8 mouse cellular contexts compared by ENCODE assay signal in genomic region chr2:136679280-136680221, GRCm38 (mm10). TPM values are rescaled to one million over a fixed set of nuclear protein-coding genes. Genes with fewer than 3 reads are reported as not detected.
DNase-seq lines count a peak whose midpoint lies in the region; ATAC-seq and TF ChIP-seq lines count a peak whose summit lies in the region.

No protein-coding gene starts in this region.

- peaks cover 22% of the 10 kb centered on the region for H3K4me1 ChIP-seq in hindbrain, embryonic 13.5 days (replicated peaks)
- H3K4me1 ChIP-seq in lung, embryonic 16.5 days (replicated peaks; ENCODE audit: control insufficient read depth, insufficient read depth, low read length): peaks cover 26% of the 10 kb centered on the region
- no peaks in the 10 kb centered on the region for H3K4me1 ChIP-seq in thymus, adult 2 months (replicated peaks; ENCODE audit: control insufficient read depth, insufficient read depth, low read length)

- peak overlapping the region; percentile 58 for H3K4me3 ChIP-seq in hindbrain, embryonic 13.5 days
- peak overlapping the region; percentile 60 for H3K4me3 ChIP-seq in lung, embryonic 16.5 days (ENCODE audit: low read length)
- no peak overlapping the region for H3K4me3 ChIP-seq in thymus, adult 2 months (ENCODE audit: control insufficient read depth, insufficient read depth, low read length)

- no peaks in the 10 kb centered on the region for H3K9me3 ChIP-seq in hindbrain, embryonic 13.5 days
- no peaks in the 10 kb centered on the region for H3K9me3 ChIP-seq in lung, embryonic 16.5 days (ENCODE audit: control insufficient read depth, low read length)

- peak overlapping the region; percentile 96 for H3K4me2 ChIP-seq in hindbrain, embryonic 13.5 days
- peak overlapping the region; percentile 64 for H3K4me2 ChIP-seq in lung, embryonic 16.5 days (ENCODE audit: low read depth, low read length)

- peak overlapping the region; percentile 84 for H3K9ac ChIP-seq in hindbrain, embryonic 13.5 days
- H3K9ac ChIP-seq in lung, embryonic 16.5 days (ENCODE audit: low read length): peak overlapping the region; percentile 74

- no peak for TF ChIP-seq POLR2A in thymus, adult 2 months (IDR thresholded peaks at IDR 0.05; ENCODE audit: control insufficient read depth, extremely low read depth, insufficient read depth, low read length, poor library complexity)

- 4% methylated on average over 24 of the region's 24 CpGs for WGBS in hindbrain, embryonic 13.5 days
- WGBS in lung, embryonic 16.5 days: 1% methylated on average over 24 of the region's 24 CpGs
- WGBS in thymus, adult 2 months: 4% methylated on average over 24 of the region's 24 CpGs

- no peaks in the 10 kb centered on the region for H3K36me3 ChIP-seq in hindbrain, embryonic 13.5 days
- no peaks in the 10 kb centered on the region for H3K36me3 ChIP-seq in lung, embryonic 16.5 days (ENCODE audit: control insufficient read depth, insufficient read depth, low read length)
- no peaks in the 10 kb centered on the region for H3K36me3 ChIP-seq in thymus, adult 2 months (ENCODE audit: control insufficient read depth, insufficient read depth, low read length)

- 0 out of 2 replicates have a peak, but pooled peaks cover 5% of the 10 kb centered on the region for H3K27me3 ChIP-seq in hindbrain, embryonic 13.5 days
- H3K27me3 ChIP-seq in lung, embryonic 16.5 days (ENCODE audit: control insufficient read depth, insufficient read depth, low read depth, low read length): no peaks in the 10 kb centered on the region
- no peaks in the 10 kb centered on the region for H3K27me3 ChIP-seq in thymus, adult 2 months (ENCODE audit: control insufficient read depth, insufficient read depth, low read length)

- peak; percentile 65 for DNase-seq in WW6 (ENCODE audit: low read depth, low spot score)
- DNase-seq in cerebellum, postnatal 36 days: peak; percentile 74 to 76
- DNase-seq in frontal cortex, postnatal 36 days (ENCODE audit: low spot score in 2 of 2): peak; percentile 83 to 89
- peak; percentile 53 to 77 for DNase-seq in layer of hippocampus, postnatal 14 days (ENCODE audit: low spot score in 2 of 2)
- DNase-seq in retina, postnatal 1 day: peak; percentile 94
- DNase-seq in thymus, adult 2 months: no peak

- H3K27ac ChIP-seq in hindbrain, embryonic 13.5 days: peak overlapping the region; percentile 78
- peak overlapping the region; percentile 78 for H3K27ac ChIP-seq in lung, embryonic 16.5 days (ENCODE audit: low read length)
- no peak overlapping the region for H3K27ac ChIP-seq in thymus, adult 2 months (ENCODE audit: control insufficient read depth, insufficient read depth, low read length)

- ATAC-seq in hindbrain, embryonic 13.5 days (ENCODE audit: low FRiP score): peak; percentile 70
- ATAC-seq in lung, embryonic 16.5 days (ENCODE audit: low read depth): peak; percentile 90

- TF ChIP-seq CTCF in thymus, adult 2 months (IDR thresholded peaks at IDR 0.05; ENCODE audit: borderline replicate concordance, control insufficient read depth, extremely low read depth, insufficient read depth, low read length, poor library complexity): no peak

RNA-seq across cellular contexts. Expression of gene Snap25, which starts 33.7 kb away (rescaled TPM):
- polyA plus RNA-seq in hindbrain, embryonic 13.5 days (2015; fragmentation: Nextera tagmentation; extraction: Ambion mirVana): 134 and 141 TPM in 2 replicates
- total RNA-seq in layer of hippocampus, postnatal 14 days (2021): 1,000 to 10,000 TPM; 1,518 to 1,540 TPM
- polyA plus RNA-seq in lung, embryonic 16.5 days (2015; fragmentation: Nextera tagmentation; extraction: Ambion mirVana): 1.4 and 2.0 TPM in 2 replicates
- 0.08 TPM in 1 of 2 replicates, not detected in the other for polyA plus RNA-seq in thymus, adult 2 months (2012; rRNA removed)

Comparison
In these comparisons a context has a peak if more than half of its experiments do, and no peak if none do; other contexts are left out.
1. RNA of gene Snap25, which starts 33.7 kb away (polyA plus RNA-seq): 134 to 141 TPM in hindbrain, embryonic 13.5 days; 1.4 to 2.0 TPM in lung, embryonic 16.5 days and 0.08 TPM in thymus, adult 2 months; every median in the first group is over 10 times any median in the second.